Mouse (Mus musculus): ENCODE data around the gene Cd209e. TPM values are rescaled to one million over a fixed set of nuclear protein-coding genes. Genes with fewer than 3 reads are reported as not detected.
"Not testable (repeated sequence)": the region's sequence is repeated elsewhere in the genome, so short reads cannot be mapped to it uniquely, and the experiment has no call there.

Gene Cd209e
- polyA plus RNA-seq (2012) = not detected in 2 replicates

GRCm38 (mm10) chr8:3854209-3854608 lies at the start of gene Cd209e:
Cd209e (minus strand) TSS chr8:3854309.
- no peaks in the 10 kb centered on the region for H3K9me3 ChIP-seq (ENCODE audit: control insufficient read depth, low read length)
- no peaks in the 10 kb centered on the region for H3K27me3 ChIP-seq (ENCODE audit: control insufficient read depth)
- no peak within 1 kb of the TSS for H3K4me3 ChIP-seq (replicated peaks)
- H3K36me3 ChIP-seq (ENCODE audit: control insufficient read depth) = no peaks in the 10 kb centered on the region
- H3K4me1 ChIP-seq (ENCODE audit: control insufficient read depth) = no peaks in the 10 kb centered on the region
- TF ChIP-seq TAL1 (IDR thresholded peaks at IDR 0.05; ENCODE audit: low read length) (no peak), GATA1 (IDR thresholded peaks at IDR 0.05; ENCODE audit: low read length) (no peak)

DNA sequence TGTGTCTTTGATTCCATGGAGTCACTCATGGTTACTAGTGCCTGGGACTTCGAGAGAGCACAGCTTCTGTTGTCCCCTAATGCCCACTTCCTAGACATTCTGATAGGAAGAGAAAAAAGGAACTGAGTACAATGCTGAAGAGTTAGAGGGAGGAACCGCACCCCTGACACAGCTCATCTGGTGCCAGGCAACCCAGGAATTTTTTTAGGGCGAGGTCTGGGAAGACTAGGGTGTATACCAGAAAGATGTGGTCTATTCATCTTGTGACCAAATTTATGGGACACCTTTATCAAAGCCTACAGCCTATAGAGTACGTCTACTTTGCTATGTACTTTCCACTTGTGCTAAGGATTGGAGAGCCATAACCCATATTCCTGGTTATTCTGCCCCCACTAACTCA lies 24.3 kb upstream of the Cd209e start, which contains the start of gene Cd209d:
Cd209d (minus strand) TSS at position 101 of the 400 bp plus-strand sequence.
- Histone ChIP-seq H3K27me3 (ENCODE audit: control insufficient read depth) (no peaks in the 10 kb centered on the region), H3K4me3 (replicated peaks) (no peak within 1 kb of the TSS), H3K36me3 (ENCODE audit: control insufficient read depth) (no peaks in the 10 kb centered on the region), H3K9me3 (ENCODE audit: control insufficient read depth, low read length) (no peaks in the 10 kb centered on the region), H3K4me1 (ENCODE audit: control insufficient read depth) (no peaks in the 10 kb centered on the region)
- TF ChIP-seq TAL1 (IDR thresholded peaks at IDR 0.05; ENCODE audit: low read length) (no peak), GATA1 (IDR thresholded peaks at IDR 0.05; ENCODE audit: low read length) (no peak)

DNA sequence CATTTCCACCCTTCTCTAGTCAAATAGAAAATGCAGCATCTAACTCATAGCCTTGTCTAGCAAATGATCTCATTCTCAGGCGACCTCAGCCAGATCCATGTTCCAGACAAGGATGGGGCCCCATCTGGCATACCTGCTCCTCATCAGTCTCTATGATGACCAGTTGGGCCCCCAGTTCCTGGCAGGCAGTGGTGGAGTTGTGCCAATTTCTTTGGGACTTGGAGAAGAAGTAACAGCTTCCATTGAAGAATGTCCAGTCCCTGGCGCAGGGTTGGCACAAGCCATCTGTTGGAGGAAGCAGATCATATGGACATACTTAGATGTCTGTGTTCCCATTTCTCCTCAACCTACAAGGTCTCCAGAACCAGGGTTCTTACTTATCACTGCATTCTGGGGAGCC lies 22.0 kb upstream of the Cd209e start:
- H3K36me3 ChIP-seq (ENCODE audit: control insufficient read depth) = no peaks in the 10 kb centered on the region
- no peak overlapping the region for H3K4me3 ChIP-seq (replicated peaks)
- no peaks in the 10 kb centered on the region for H3K9me3 ChIP-seq (ENCODE audit: control insufficient read depth, low read length)
- TF ChIP-seq TAL1 (IDR thresholded peaks at IDR 0.05; ENCODE audit: low read length) (no peak), GATA1 (IDR thresholded peaks at IDR 0.05; ENCODE audit: low read length) (no peak)
- H3K4me1 ChIP-seq (ENCODE audit: control insufficient read depth) = no peaks in the 10 kb centered on the region
- H3K27me3 ChIP-seq (ENCODE audit: control insufficient read depth) = no peaks in the 10 kb centered on the region

GRCm38 (mm10) chr8:3862736-3863135 lies 8.6 kb upstream of the Cd209e start:
- H3K4me1 ChIP-seq (ENCODE audit: control insufficient read depth); H3K27me3 ChIP-seq (ENCODE audit: control insufficient read depth); H3K9me3 ChIP-seq (ENCODE audit: control insufficient read depth, low read length); H3K4me3 ChIP-seq (replicated peaks); H3K36me3 ChIP-seq (ENCODE audit: control insufficient read depth): not testable (repeated sequence)

- no peaks in the 10 kb centered on the region for H3K4me1 ChIP-seq (ENCODE audit: control insufficient read depth)
- H3K4me3 ChIP-seq (replicated peaks) = no peak overlapping the region
- no peak for TF ChIP-seq GATA1 (IDR thresholded peaks at IDR 0.05; ENCODE audit: low read length)
- TF ChIP-seq TAL1 (IDR thresholded peaks at IDR 0.05; ENCODE audit: low read length) = no peak
- no peaks in the 10 kb centered on the region for H3K27me3 ChIP-seq (ENCODE audit: control insufficient read depth)
- peaks cover 24% of the 10 kb centered on the region for H3K9me3 ChIP-seq (ENCODE audit: control insufficient read depth, low read length)
- no peaks in the 10 kb centered on the region for H3K36me3 ChIP-seq (ENCODE audit: control insufficient read depth)
These were observed 51.0 kb downstream of the Cd209e start for GRCm38 (mm10) chr8:3803091-3803490.

Other genes starting within 250 kb of the Cd209e start
- gene Xab2, start 233.0 kb downstream of the Cd209e start, polyA plus RNA-seq (2012) = 4.2 and 4.7 TPM in 2 replicates
- gene Pet100, start 232.8 kb downstream of the Cd209e start, polyA plus RNA-seq (2012) = 12.7 and 17.8 TPM in 2 replicates
- gene Pcp2, start 228.8 kb downstream of the Cd209e start, polyA plus RNA-seq (2012) = not detected in 2 replicates
- 13.3 and 17.2 TPM in 2 replicates for gene Stxbp2, start 223.4 kb downstream of the Cd209e start, polyA plus RNA-seq (2012)
- not detected in 2 replicates for gene Retn, start 198.5 kb downstream of the Cd209e start, polyA plus RNA-seq (2012)
- not detected in 2 replicates for gene Mcemp1, start 188.6 kb downstream of the Cd209e start, polyA plus RNA-seq (2012)
- not detected in 2 replicates for gene Fcor, start 181.9 kb downstream of the Cd209e start, polyA plus RNA-seq (2012)
- gene Trappc5, start 178.0 kb downstream of the Cd209e start, polyA plus RNA-seq (2012) = 0.90 and 0.92 TPM in 2 replicates
- gene Fcer2a, start 160.1 kb downstream of the Cd209e start, polyA plus RNA-seq (2012) = not detected in 2 replicates
- 0.03 TPM in 1 of 2 replicates, not detected in the other for gene Clec4g, start 133.7 kb downstream of the Cd209e start, polyA plus RNA-seq (2012)
- not detected in 2 replicates for gene Cd209a, start 105.3 kb downstream of the Cd209e start, polyA plus RNA-seq (2012)
- not detected in 2 replicates for gene Cd209d, start 24.2 kb upstream of the Cd209e start, polyA plus RNA-seq (2012)
- not detected in 2 replicates for gene Cd209b, start 72.5 kb upstream of the Cd209e start, polyA plus RNA-seq (2012)
- not detected in 2 replicates for gene Cd209c, start 100.4 kb upstream of the Cd209e start, polyA plus RNA-seq (2012)